Mouse (Mus musculus): Measurements from ENCODE around the gene Calb2. TPM values are rescaled to one million over a fixed set of nuclear protein-coding genes. Genes with fewer than 3 reads are reported as not detected.

The Calb2 gene
- polyA plus RNA-seq, 1 experiment from 2014 or later, result 37.7 TPM

GRCm38 (mm10) chr8:110177359-110178155 lies 9.5 kb upstream of the Calb2 start:
- ATAC-seq (ENCODE audit: insufficient number of reproducible peaks, low FRiP score, low TSS enrichment, low read depth), result no peak
- H3K4me1 ChIP-seq, result peaks cover 8% of the 10 kb centered on the region
- H3K9ac ChIP-seq, result no peak overlapping the region
- no peaks in the 10 kb centered on the region for H3K36me3 ChIP-seq
- 25% methylated on average over 22 of the region's 22 CpGs for WGBS
- H3K27ac ChIP-seq (replicated peaks), result no peak overlapping the region
- no peaks in the 10 kb centered on the region for H3K9me3 ChIP-seq (replicated peaks)
- no peak overlapping the region for H3K4me3 ChIP-seq (replicated peaks)
- no peaks in the 10 kb centered on the region for H3K27me3 ChIP-seq
- H3K4me2 ChIP-seq (replicated peaks), result peak overlapping the region; percentile 17; the same call in 1 of the 2 replicates

DNA sequence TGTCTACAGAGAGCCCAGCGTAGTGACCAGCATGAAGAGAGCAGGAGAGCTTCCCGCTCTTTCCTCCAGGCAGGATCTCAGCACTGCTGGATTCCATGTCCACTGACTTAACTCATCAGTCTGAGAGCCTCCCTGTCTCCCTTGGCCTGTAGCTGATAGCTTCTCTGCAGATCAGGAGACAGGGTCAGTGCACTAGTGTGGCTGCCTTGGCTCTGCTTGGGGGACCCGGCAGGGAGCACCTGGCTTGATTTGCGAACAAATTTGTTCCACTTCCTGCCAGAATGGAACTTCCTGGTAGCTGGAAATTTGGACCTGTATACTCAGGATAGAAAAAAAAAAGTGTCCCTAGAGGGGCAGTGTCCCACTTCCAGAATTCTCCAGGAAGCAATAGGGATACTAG lies 6.8 kb upstream of the Calb2 start:
- no peaks in the 10 kb centered on the region for H3K36me3 ChIP-seq
- WGBS, result 71% methylated on average over 4 of the region's 4 CpGs

DNA sequence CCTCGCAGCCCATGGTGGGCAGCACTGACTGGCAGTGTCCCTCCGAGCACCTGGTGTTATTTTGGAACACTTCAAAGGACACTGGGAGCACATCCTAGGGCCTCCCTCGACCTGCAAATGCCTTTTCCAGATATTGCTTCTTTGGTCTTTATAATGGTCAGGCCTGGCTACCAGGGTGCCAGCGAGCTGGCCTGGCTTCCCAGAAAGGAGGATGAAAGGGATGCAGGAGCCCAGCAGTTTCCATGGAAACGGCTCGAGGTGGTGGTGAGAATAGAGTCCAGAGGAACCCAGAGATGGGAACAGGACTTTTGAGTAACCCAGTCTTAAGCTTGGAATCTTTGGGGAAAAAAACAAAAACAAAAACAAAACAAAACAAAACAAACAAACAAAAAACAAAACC lies 4.2 kb upstream of the Calb2 start:
- Histone ChIP-seq H3K4me1 (peaks cover 7% of the 10 kb centered on the region), H3K4me2 (replicated peaks) (no peak overlapping the region), H3K4me3 (replicated peaks) (no peak overlapping the region), H3K9me3 (replicated peaks) (no peaks in the 10 kb centered on the region), H3K36me3 (no peaks in the 10 kb centered on the region), H3K27ac (replicated peaks) (no peak overlapping the region), H3K27me3 (peaks cover 32% of the 10 kb centered on the region), H3K9ac (no peak overlapping the region)
- 57% methylated on average over 6 of the region's 6 CpGs for WGBS
- ATAC-seq (ENCODE audit: insufficient number of reproducible peaks, low FRiP score, low TSS enrichment, low read depth), result no peak

More for the DNA sequence above, 6.8 kb upstream of the Calb2 start:
- H3K9me3 ChIP-seq (replicated peaks), result no peaks in the 10 kb centered on the region
- H3K9ac ChIP-seq, result no peak overlapping the region
- no peak overlapping the region for H3K4me3 ChIP-seq (replicated peaks)
- H3K4me1 ChIP-seq, result peaks cover 8% of the 10 kb centered on the region
- H3K27me3 ChIP-seq, result peaks cover 5% of the 10 kb centered on the region; the same call in 1 of the 2 replicates
- no peak for ATAC-seq (ENCODE audit: insufficient number of reproducible peaks, low FRiP score, low TSS enrichment, low read depth)
- H3K4me2 ChIP-seq (replicated peaks), result no peak overlapping the region
- no peak overlapping the region for H3K27ac ChIP-seq (replicated peaks)

GRCm38 (mm10) chr8:110166270-110166669 lies 1.7 kb downstream of the Calb2 start:
- WGBS, result 70% methylated on average over 8 of the region's 8 CpGs
- Histone ChIP-seq H3K9ac (no peak overlapping the region), H3K4me3 (replicated peaks) (no peak overlapping the region), H3K4me2 (replicated peaks) (no peak overlapping the region), H3K27me3 (peaks cover 42% of the 10 kb centered on the region), H3K36me3 (no peaks in the 10 kb centered on the region), H3K4me1 (peaks cover 7% of the 10 kb centered on the region; the same call in 1 of the 2 replicates), H3K27ac (replicated peaks) (no peak overlapping the region), H3K9me3 (replicated peaks) (no peaks in the 10 kb centered on the region)
- ATAC-seq (ENCODE audit: insufficient number of reproducible peaks, low FRiP score, low TSS enrichment, low read depth), result no peak

- Histone ChIP-seq H3K4me1 (no peaks in the 10 kb centered on the region), H3K9ac (no peak overlapping the region), H3K27ac (replicated peaks) (no peak overlapping the region), H3K9me3 (replicated peaks) (no peaks in the 10 kb centered on the region), H3K4me2 (replicated peaks) (no peak overlapping the region), H3K36me3 (no peaks in the 10 kb centered on the region), H3K27me3 (peaks cover 8% of the 10 kb centered on the region), H3K4me3 (replicated peaks) (no peak overlapping the region)
- ATAC-seq (ENCODE audit: insufficient number of reproducible peaks, low FRiP score, low TSS enrichment, low read depth), result no peak
- WGBS, result 78% methylated on average over 6 of the region's 6 CpGs
Observed at GRCm38 (mm10) chr8:110162007-110162406, 6.0 kb downstream of the Calb2 start.

DNA sequence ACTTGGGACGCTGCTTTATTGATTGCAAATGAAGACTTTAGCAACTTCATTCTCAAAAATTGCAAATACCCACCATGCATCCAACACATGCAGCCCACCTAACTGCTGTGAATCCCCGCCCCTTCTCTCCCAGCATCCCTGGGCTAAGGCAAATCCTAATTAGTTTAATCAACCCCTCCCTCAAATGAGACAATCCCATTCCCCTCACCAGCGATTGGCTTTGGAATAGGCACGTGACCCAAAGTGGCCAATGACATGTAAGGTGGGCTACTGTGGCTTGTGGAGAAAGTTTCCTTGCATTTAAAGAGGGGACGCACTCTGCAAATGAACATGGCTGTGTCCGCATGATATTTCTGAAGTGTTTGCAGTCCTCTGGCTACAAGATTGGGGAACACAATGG lies 15.1 kb downstream of the Calb2 start:
- H3K4me3 ChIP-seq (replicated peaks), result no peak overlapping the region
- no peak overlapping the region for H3K4me2 ChIP-seq (replicated peaks)
- no peaks in the 10 kb centered on the region for H3K4me1 ChIP-seq
- no peaks in the 10 kb centered on the region for H3K9me3 ChIP-seq (replicated peaks)
- ATAC-seq (ENCODE audit: insufficient number of reproducible peaks, low FRiP score, low TSS enrichment, low read depth), result no peak
- no peaks in the 10 kb centered on the region for H3K27me3 ChIP-seq
- WGBS, result 71% methylated on average over 6 of the region's 6 CpGs
- H3K36me3 ChIP-seq, result no peaks in the 10 kb centered on the region
- no peak overlapping the region for H3K27ac ChIP-seq (replicated peaks)
- H3K9ac ChIP-seq, result no peak overlapping the region

DNA sequence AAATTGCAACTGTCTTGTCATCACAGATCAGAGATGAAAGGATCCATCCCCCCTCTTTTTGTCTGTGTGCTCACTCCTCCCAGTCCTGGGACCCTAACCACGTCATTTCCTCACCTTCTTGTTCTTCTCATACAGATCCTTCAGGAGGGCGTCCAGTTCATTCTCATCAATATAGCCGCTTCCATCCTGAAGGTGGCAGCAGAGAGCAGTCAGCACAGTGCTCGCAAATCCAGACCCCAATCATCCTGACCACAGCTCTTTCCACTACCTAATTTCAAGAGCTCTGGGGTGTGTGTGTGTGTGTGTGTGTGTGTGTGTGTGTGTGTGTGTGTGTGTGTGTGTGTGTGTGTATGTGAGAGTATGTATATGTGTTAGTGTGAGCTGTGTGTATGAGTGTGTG lies 22.5 kb downstream of the Calb2 start:
- Histone ChIP-seq H3K4me3 (replicated peaks) (no peak overlapping the region), H3K36me3 (no peaks in the 10 kb centered on the region), H3K27me3 (no peaks in the 10 kb centered on the region), H3K27ac (replicated peaks) (no peak overlapping the region), H3K4me2 (replicated peaks) (no peak overlapping the region), H3K9me3 (replicated peaks) (no peaks in the 10 kb centered on the region), H3K9ac (no peak overlapping the region), H3K4me1 (no peaks in the 10 kb centered on the region)
- no peak for ATAC-seq (ENCODE audit: insufficient number of reproducible peaks, low FRiP score, low TSS enrichment, low read depth)
- 0% methylated on average over 4 of the region's 4 CpGs for WGBS

- no peak overlapping the region for H3K4me3 ChIP-seq (replicated peaks)
- no peak for ATAC-seq (ENCODE audit: insufficient number of reproducible peaks, low FRiP score, low TSS enrichment, low read depth)
- no peaks in the 10 kb centered on the region for H3K4me1 ChIP-seq
- H3K4me2 ChIP-seq (replicated peaks), result no peak overlapping the region
- no peak overlapping the region for H3K9ac ChIP-seq
- no peaks in the 10 kb centered on the region for H3K9me3 ChIP-seq (replicated peaks)
- no peaks in the 10 kb centered on the region for H3K27me3 ChIP-seq
- H3K36me3 ChIP-seq, result no peaks in the 10 kb centered on the region
- WGBS, result 66% methylated on average over 4 of the region's 4 CpGs
- H3K27ac ChIP-seq (replicated peaks), result no peak overlapping the region
Observed at GRCm38 (mm10) chr8:110140770-110141169, 27.2 kb downstream of the Calb2 start.

GRCm38 (mm10) chr8:110140156-110140555 lies 27.9 kb downstream of the Calb2 start:
- Histone ChIP-seq H3K4me3 (replicated peaks) (no peak overlapping the region), H3K27ac (replicated peaks) (no peak overlapping the region), H3K27me3 (no peaks in the 10 kb centered on the region), H3K9ac (no peak overlapping the region), H3K4me1 (no peaks in the 10 kb centered on the region), H3K9me3 (replicated peaks) (no peaks in the 10 kb centered on the region), H3K4me2 (replicated peaks) (no peak overlapping the region), H3K36me3 (no peaks in the 10 kb centered on the region)
- ATAC-seq (ENCODE audit: insufficient number of reproducible peaks, low FRiP score, low TSS enrichment, low read depth), result no peak
- WGBS, result 65% methylated on average over 3 of the region's 3 CpGs

- no peak for ATAC-seq (ENCODE audit: insufficient number of reproducible peaks, low FRiP score, low TSS enrichment, low read depth)
- Histone ChIP-seq H3K27ac (replicated peaks) (no peak overlapping the region), H3K36me3 (no peaks in the 10 kb centered on the region), H3K9me3 (replicated peaks) (no peaks in the 10 kb centered on the region), H3K4me2 (replicated peaks) (no peak overlapping the region), H3K4me3 (replicated peaks) (no peak overlapping the region), H3K27me3 (no peaks in the 10 kb centered on the region), H3K9ac (no peak overlapping the region), H3K4me1 (no peaks in the 10 kb centered on the region)
- WGBS, result 70% methylated on average over 7 of the region's 7 CpGs
Observed at GRCm38 (mm10) chr8:110135515-110135914, 32.5 kb downstream of the Calb2 start.

DNA sequence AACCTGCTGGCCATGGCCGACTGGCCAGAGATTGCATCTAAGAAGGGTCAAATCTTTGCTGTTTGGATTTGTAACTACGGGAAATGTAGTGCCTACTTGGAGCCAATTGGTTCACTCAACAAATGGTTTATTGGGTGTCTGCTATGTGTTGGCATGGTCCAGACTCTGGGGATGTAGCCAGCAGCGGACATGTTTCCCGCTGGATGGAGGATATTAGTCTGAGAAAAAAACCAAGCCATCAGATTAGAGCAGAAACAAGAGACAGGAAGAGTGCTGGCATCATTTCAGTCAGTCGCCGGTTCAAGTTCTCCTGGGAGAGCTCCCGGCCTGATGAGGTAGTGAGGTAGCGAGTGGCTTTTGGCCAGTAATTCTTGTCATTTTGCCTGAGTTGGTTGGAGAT lies 33.8 kb downstream of the Calb2 start:
- no peaks in the 10 kb centered on the region for H3K36me3 ChIP-seq
- H3K9ac ChIP-seq, result no peak overlapping the region
- H3K27me3 ChIP-seq, result no peaks in the 10 kb centered on the region
- 88% methylated on average over 8 of the region's 8 CpGs for WGBS
- H3K4me2 ChIP-seq (replicated peaks), result no peak overlapping the region
- ATAC-seq (ENCODE audit: insufficient number of reproducible peaks, low FRiP score, low TSS enrichment, low read depth), result no peak
- H3K27ac ChIP-seq (replicated peaks), result no peak overlapping the region
- no peaks in the 10 kb centered on the region for H3K4me1 ChIP-seq
- H3K4me3 ChIP-seq (replicated peaks), result no peak overlapping the region
- H3K9me3 ChIP-seq (replicated peaks), result no peaks in the 10 kb centered on the region

DNA sequence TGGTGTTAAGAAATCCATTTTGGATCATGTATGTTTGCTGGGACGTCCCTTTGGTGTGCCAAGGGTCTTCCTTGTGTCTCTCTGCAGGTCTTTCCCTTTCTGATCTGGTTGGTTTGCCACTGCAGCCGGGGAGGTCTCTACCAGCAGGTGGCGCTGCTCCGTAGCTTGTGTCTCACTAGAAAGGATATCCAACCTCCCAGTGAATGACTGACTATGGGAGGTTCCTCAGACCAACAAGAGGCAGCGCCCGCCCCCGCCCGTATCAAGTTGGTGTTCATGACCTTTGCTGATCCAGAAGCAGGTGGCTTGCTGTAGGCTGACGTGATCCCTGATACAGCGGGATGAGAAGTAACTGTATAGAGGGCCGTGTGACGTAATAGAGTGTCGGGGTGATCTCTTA lies 37.5 kb downstream of the Calb2 start:
- Histone ChIP-seq H3K4me1 (no peaks in the 10 kb centered on the region), H3K4me2 (replicated peaks) (no peak overlapping the region), H3K4me3 (replicated peaks) (no peak overlapping the region), H3K9me3 (replicated peaks) (no peaks in the 10 kb centered on the region), H3K27me3 (no peaks in the 10 kb centered on the region), H3K9ac (no peak overlapping the region), H3K27ac (replicated peaks) (no peak overlapping the region), H3K36me3 (no peaks in the 10 kb centered on the region)
- 0 out of 2 replicates have a peak, but pooled peaks have one; percentile 29 for ATAC-seq (ENCODE audit: insufficient number of reproducible peaks, low FRiP score, low TSS enrichment, low read depth)
- WGBS, result 24% methylated on average over 13 of the region's 13 CpGs

All from embryonic facial prominence, embryonic 15.5 days (tissue).